Mouse (Mus musculus): Measurements from ENCODE around the gene Adgrf5.

The Adgrf5 gene

DNA sequence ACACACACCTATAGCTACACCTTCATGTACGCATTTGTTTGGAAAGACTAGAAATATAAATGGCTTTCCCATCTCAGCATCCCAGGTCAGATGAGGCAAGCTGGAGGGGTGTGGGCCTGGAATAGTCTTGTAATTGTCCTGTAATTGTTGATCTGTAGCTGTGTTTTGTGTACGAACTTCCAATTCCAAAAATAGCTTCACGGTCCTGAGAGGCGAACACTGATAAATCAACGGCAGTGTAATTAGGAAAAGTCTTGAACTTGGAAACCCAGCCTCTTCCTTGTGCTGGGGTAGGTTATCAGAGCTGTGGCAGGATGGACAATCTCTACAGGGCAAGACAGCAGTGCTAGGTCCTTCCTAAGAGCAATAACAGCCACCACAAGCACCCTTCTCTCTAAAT, 18.5 kb downstream of the Adgrf5 start:
- no peak for DNase-seq (ENCODE audit: low spot score)

DNA sequence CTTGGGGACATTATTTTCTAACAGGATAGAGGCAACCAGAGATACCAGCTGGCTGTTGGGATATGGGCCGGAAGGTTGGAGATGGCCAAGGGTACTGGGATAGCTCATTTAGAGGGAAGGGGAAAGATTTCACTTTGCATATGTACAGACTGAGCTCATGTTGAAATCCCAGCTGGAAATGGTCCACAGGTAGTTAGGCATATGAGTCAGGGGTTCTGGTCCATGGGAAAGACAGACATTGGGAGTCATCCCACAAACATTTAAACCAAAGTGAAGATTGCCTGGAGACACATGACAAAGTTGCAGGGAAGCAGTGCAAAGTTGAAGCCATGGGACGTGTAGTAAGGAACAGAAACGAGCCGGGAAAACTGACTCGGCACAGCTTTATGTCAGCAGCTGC, 26.1 kb downstream of the Adgrf5 start:
- no peak for DNase-seq (ENCODE audit: low spot score)

DNA sequence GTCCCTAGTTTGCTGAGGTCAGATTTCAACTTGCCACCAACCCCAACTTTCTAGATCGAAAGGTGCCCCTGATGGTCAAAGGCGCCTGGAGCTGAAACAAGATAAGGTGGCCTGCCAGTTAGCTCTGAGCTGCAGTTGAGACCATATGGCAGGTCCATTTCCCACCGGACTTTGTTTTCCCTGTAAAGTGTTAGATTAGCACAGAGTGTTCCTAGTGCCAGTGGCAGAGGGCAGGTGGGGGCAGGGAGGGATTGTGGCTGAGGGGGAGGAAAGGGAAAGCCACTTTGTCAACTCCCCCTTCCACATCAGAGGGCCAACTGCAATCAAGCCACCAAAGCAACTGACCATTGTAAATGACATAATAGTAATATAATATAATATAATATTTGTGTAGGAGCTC, 26.9 kb downstream of the Adgrf5 start:
- no peak for DNase-seq (ENCODE audit: low spot score)

DNA sequence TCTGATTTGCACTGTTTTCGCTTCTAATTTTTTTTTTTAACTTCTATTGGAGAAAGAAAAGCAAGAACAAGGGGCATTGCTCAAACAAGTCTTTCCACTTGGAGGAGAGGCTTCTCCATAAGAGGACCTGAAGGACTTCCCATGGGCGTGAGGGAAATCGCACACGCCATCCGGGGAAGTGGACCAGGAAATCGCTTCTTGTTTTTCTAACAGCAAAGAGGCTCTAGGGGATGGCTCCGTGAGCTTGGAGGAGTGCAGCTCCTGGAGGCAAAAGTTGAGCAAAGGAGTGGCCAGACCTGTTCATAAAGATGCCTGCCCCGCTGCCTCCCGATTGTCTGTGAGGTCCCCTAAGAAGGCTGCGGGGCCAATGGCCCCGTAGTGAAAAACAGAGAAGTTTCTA, 29.0 kb downstream of the Adgrf5 start:
- DNase-seq (ENCODE audit: low spot score): no peak

DNA sequence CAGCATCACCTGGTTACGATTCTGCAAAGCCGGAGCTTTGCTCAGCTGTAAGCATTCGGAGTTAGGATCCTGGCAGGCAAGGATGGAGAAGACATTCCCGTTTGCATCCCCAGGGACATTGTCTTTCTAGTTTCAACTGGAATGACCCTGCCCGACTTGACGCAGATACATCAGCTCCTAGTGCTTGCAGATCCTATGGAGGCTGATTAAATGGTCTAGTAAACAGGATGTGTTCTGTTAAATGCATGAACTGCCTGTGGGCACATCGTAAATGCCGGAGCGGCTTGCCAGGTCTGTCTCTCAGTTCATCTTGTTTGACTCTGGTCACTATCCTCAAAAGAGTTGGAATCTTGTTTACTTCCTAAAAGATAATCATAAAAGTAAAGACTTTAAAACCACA, 31.9 kb downstream of the Adgrf5 start:
- no peak for DNase-seq (ENCODE audit: low spot score)

DNA sequence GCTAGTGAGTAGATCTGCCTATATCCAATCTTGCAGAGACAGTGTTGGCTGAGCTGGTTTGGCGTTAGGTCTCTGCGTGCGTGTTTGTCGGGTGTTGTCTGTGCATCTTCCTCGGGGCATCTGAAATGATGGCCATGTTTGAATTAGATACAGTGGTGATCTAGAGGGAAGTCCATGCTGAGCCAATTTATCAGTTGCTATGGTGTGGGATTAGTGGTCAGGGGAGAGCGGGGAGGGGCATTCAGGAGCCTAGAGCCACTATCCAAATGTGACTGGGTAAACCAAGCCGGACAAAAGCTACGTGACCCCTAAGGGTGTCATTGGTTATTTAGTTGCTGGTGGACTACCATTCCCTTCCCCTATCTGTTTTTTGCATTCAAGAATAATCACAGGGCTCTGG, 33.4 kb downstream of the Adgrf5 start:
- DNase-seq (ENCODE audit: low spot score): no peak

DNA sequence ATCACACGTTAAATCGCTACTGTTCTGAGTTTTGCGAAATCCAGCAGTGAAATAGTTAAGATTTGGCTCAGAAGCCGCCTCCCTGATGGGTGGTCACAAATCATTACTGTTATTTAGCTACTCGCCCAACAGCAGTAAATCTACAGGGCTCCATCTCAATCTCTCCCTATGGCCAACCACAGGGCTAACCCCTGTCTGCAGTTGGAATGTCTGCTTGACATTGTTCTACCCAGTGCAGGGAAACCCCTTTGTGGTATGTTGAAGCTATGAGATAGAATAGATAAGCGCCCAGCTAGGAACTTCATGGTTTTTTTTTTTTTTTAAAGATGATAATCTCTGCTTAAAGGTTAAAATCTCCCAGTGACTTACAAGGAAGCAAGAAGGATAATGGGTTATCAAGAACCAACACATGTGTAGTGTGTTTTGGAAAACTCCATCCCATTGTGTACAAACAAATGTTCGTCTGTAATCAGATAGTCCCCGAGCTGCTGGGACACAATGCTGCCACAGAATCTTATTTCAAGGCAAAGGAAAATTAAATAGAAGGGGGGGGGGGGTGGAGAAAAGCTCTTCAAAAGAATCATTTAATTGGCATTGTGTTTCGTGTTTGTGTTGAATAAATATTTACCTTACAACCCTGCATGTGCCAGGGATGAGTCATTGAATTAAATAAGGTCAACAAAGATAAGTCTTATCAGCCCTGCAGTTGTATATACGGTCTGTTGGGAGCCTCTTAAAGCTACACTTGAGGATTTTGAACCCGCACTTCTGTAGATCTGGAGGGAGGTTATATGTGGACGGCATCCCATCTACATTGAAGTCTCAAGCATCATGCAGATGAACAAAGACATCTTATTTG, 35.4 kb downstream of the Adgrf5 start:
- peak; percentile 74 for DNase-seq (ENCODE audit: low spot score)

DNA sequence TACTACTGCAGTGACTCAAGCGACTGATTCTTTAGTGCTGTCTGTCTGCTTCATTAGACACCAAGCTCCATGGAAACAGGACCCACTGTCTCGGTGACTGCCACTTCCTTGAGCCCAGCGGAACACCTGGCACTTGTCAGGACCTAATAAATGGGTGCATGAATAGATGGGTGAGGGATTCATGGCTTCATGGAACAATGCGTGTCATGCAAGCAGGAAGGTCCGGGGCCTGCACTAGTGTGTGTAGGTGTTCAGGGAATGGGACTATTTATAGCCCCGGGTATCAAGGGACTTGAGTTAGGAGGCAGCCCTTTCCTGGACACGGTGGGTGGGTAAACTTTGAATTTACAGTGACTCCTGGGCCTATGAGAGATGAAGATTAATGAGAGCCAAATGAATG, 38.4 kb downstream of the Adgrf5 start:
- no peak for DNase-seq (ENCODE audit: low spot score)

DNA sequence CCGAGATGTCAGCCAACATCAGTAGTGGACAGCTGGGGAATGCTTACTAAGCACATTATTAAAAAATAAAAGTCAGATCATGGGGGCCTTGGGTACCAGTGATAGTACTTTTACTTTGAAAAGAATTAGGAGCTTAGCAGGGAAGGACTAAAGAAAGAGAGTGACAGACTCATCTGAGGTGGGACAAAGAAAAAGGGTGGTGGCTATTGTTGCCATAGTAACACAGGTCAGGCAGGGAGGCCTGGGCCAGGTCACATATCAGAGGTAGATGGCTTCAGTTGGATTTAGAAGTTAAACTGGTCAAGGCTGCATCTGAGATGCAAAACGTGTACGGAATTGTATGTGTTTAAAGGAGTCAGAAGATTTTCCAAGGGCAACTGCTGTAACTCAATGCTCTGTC, 38.9 kb downstream of the Adgrf5 start:
- no peak for DNase-seq (ENCODE audit: low spot score)

DNA sequence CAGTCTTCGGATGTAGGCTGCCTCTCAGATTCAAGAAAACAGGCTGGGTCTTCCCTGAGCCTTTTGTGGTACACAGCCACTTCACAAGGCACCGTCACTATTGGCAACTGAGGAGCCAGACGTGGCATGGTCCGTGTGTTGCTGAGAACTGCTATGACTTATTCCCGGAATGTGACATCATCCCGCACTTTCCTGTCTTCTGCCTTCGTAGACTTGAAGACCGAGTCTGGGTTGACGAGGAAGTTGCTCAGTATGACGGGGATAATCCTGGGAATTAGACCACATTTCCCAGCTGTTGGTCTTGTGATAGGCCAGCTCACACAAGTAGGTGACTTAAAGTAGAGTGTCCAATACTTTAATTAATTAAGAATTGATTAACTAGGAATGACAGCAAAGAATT, 40.2 kb downstream of the Adgrf5 start:
- no peak for DNase-seq (ENCODE audit: low spot score)

DNA sequence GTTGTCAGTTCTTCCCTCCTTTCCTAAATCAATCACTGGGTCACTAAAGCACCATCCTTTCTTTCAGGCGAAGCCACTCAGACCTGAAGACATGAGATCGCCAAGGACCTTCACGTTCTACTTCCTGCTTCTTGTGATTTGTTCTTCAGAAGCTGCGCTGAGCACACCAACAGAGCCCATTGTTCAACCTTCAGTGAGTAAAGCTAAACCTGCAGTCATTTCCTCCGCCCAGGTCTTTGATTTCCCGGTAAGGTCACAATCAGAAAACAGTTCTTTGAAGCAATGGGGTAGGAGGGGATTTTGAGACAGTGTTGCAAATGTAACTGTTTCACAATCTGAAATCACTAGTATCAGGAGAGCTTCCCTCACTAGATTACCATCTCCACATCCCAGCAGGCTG, 43.6 kb downstream of the Adgrf5 start:
- DNase-seq (ENCODE audit: low spot score): no peak

DNA sequence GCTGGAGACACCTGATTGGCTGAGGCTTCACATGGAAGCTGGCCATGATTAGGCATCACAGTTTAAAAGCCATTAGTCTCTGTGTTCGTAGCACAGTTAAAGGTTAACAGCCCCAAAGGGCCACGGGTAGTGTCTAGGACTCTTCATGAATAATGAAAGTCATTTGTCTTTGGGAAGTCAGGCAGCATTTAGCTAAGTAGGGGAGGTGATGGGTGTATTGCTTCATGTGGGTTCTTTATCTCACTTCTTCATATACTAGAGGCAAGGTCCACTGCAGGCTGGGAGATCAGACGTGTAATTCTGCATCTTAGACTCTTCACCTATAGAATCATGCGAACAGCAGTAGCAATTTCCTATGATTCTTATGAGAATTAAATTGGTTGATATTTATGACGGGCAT, 44.2 kb downstream of the Adgrf5 start:
- no peak for DNase-seq (ENCODE audit: low spot score)

DNA sequence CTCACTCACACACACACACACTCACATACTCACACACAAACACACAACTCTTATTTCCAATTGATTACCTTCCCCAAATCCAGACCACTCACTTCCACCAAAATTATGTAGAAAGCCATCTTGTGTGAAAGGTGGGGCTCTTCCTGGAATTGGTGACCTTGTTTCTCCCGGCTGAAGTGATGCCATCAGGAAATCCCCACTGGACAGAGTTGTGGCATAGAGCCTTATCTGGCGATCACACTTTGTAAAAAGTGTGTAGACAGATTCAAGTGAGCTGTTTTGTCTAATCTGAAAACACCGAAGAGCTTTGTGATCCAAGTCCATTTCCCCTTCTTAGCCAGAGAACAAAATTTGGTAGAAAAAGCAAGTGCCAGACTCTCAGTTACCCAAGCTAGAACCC, 46.1 kb downstream of the Adgrf5 start:
- no peak for DNase-seq (ENCODE audit: low spot score)

DNA sequence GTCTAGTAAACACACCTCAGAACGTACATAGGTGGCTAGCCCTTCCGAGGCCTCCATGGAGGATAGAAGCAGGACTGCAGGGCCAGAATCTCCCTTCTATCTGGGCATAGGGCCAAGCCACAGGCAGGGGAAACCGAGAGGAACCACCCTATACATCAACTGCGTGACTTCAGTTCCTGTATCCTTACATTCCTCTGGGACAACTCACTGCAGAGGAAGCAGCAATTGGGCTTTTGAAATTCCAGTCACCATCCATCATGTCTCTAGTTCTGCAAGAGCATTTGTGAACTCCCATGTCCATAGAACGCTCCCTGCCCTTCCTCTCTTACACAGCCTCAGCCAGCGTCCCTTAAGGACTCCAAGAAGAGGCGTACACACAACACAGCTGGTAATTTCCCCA, 47.3 kb downstream of the Adgrf5 start:
- DNase-seq (ENCODE audit: low spot score): no peak

DNA sequence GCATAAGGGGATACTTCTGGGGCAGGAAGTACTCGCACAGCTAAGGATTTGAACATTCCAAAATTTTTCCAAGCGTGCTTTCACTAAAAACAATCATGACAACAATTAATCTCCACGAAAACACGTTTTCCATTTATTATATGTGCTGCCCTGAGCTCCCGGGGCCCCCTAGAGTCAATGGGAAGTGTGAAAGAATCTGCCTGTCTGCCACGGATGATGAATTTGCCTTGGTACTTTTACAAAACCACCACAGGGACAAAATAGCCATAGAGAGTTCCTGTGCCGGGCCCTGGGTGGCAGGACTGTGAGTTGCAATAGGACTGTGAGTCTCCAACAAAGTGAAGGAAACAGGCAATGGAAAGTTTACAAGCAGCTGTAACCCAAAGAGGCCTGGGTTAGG, 52.9 kb downstream of the Adgrf5 start:
- DNase-seq (ENCODE audit: low spot score): no peak

DNA sequence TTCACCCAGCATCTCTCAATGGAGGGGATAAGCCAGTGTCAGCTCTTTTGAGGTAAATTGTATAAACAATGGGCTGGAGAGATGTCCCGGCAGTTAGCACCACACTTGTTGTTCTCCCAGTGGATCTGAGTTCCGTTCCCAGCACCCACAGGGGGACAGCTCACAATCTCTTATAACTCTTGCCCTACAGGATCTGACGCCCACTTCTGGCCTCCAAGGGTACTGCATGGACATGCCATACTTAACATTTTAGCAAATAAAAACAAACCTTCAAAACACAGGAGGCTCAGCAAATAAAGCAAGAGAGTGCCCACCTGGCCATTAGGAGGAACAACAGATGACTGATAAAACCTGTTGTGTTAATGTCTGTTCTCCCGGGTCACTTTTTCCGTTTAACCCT, 59.0 kb downstream of the Adgrf5 start:
- no peak for DNase-seq (ENCODE audit: low spot score)

DNA sequence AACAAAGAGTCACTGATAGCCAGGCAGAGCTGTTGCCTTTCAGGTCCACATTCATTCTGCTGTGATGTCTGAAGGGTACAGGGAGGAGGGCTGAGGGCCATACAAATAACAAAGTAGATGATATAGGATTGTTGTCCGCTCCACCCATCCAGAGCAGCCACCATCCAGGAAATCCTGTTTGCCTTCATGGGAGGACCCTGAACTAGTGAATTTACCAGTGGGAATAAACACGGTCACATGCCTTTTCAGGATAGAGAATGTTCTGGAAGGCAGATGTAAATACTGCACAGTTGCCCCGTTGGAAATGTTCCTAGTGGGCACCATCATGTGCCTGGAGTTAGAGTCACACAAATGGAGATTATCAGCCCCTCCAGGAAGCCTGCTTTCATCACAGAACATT, 60.1 kb downstream of the Adgrf5 start:
- no peak for DNase-seq (ENCODE audit: low spot score)

DNA sequence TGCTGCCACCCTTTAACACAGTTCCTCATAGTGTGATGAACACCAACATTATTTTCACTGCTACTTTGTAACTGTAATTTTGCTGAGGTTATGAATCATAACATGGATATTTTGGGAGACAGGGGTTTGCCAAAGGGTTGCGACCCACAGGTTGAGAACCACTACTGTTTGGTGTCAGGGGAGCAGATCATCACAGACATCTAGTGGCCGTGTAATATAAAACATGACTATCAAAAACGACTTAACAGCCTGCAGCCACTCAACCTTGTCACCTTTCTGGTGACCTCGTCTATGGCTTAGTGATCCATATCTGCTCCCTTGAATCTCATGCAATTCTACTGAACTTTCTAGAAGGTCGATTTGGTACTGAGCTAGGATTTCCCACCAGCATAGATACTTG, 63.7 kb downstream of the Adgrf5 start:
- no peak for DNase-seq (ENCODE audit: low spot score)

DNA sequence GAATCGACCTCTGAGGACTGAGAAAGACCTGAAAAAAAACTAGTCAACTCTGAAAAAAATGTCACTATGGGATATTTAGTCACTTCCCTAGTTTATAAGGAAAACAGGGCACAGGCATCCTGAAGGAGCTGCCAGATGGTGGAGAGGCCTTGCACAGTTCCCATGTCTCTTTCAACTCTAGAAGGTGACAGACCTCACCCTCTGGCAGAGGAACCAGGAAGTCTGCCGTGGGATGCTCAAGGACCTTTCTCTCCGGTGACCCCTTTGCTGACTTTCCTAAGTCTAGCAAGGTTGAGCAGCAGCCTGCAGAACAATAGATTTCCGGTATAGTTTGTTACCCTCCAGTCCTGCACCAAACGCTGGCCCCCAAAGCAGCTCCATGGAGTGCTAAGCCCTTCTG, 71.4 kb downstream of the Adgrf5 start:
- DNase-seq (ENCODE audit: low spot score): no peak

DNA sequence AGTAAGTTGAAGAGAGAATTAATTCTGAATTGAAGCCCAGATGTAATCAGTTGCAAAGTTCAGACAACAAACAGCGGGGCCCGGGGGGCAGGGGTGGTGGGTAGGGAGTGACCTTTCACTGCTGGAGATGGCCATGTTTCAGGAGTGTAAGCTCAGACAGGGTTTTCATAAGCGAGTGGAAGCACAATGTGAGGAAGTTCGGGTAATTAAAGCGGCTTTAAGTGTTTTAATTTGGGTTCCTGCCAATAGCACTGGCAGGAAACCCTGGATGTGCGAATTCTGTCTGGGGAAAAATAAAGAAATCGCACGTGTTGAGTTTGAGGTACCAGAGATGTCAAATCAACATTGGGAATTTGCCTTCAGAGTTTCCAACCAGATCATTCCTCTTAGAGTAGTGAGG, 74.2 kb downstream of the Adgrf5 start:
- DNase-seq (ENCODE audit: low spot score): no peak

DNA sequence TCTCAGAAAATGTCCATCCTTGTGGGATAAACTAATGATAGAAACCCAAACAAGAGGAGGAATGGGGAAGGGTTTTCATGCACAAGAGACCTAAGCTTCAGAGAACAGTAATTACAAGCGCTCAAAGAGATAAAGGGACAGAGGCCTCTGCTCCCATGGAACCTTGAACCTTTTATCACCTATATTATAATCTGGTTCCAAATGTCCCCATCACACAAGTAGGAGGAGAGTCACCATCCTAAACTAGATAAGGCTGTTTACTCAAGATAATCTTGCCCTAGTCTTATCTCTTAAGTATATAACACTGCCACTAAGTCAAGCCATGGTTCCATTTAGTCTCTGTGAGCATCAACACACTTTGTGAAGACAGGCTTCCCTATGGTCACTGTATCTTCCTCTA, 91.0 kb downstream of the Adgrf5 start:
- no peak for DNase-seq (ENCODE audit: low spot score)

DNA sequence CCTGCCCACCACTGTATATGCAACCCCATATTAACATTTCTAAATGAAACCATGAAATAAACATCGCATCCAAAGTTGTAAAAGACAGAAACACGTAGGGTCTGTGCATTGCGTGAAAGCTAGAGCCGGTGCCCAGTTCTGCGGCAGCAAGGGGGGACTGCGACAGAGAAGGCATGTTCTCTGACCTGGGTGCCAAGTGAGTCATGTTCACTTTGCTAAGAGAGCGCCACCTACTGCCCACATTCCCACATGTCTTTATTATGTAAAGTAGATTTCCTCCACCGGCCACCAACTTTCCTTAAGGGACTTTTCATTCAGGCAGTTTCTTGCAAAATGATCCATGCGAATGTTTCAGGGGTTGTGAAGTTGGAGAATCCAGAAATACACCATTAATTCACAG, 98.3 kb downstream of the Adgrf5 start:
- DNase-seq (ENCODE audit: low spot score): peak; percentile 56

DNA sequence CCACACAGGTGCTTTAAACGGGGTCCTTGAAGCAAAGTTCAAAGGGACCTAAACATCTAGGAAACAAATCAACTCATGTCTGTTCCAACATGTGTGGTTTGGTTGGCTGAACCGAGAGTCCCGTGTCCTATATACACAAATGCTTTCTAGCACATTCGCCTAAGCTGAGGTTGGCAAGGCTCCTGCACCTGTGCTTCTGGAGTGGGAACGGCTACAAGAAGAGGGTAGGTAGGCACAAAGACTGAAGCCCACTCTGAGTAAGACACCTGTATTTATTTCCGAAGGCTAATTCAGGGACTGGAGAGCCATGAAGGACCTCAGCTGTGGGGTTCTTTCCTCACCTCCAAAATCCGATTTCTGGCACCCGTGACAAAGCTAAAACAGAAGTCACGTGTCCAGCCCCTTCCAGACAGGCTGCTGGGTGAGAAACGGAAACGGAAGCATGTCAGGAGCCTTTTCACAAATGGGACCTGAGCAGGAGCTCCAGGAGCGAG, 99.5 kb downstream of the Adgrf5 start:
- DNase-seq (ENCODE audit: low spot score): no peak

Data from c-Kit-positive CD71-positive TER-119-positive erythroid progenitor cells, embryonic 14.5 days (primary cell).